Mouse (Mus musculus): ENCODE data around the gene Mrpl16.

Gene Mrpl16

DNA sequence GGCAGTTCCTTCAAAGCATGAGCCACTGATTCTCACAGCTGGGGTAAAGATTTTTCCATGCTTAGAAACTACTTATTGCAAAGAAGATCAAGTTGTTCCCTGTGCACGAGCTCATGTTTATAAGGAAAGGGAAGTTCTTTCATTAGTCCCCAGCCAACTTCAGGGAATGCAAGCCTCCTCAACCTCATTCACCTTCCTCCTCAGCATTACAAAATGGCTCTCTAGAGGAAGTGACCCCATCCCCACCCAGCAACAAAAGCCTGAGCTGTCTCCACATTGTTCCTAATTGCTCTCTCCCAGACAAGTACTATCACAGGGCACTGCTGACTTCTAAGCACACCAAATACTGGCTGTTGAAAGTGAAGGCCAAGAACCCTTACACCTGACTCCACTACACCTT is 34.2 kb downstream of the Mrpl16 start:
- DNase-seq (ENCODE audit: low read depth) = no peak

DNA sequence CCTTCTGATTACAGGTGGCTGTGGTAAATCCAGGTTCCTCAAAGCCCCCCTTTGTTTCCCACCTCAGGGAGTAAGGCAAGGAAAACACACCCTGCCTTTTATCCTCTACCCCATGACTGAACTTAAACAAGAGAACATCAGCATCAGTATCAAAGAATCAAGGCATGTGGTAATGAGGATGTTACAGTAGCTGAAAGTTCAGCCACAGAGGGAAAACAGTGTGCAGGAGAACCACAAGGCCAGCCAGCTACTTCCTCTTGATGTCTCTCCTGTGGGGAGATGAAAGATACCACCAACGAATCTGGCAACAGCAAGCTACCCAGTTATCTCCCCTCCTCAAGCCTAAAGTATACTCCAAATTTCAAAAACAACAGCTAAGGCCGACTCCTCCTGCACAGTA is 37.1 kb downstream of the Mrpl16 start:
- peak; percentile 56 for DNase-seq (ENCODE audit: low read depth)

DNA sequence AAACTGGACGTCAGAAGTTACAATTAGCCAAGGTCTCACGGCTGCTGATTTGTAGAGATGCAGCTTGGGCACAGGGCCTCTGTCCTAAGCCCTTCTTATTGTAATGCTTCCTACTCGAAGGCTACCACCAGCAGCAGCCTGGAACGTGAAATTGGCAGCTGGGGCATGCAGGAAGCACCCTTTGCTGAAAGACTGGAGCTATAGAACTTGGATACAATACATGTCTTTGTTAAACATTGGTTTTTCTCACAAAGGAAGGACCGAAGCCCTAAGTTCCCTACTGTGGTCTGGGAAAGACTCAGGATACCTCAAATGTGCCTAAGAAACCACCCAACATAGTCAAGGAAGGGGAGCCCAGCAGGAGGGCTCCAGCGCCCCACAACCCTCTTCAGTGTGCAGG is 37.6 kb downstream of the Mrpl16 start:
- no peak for DNase-seq (ENCODE audit: low read depth)

DNA sequence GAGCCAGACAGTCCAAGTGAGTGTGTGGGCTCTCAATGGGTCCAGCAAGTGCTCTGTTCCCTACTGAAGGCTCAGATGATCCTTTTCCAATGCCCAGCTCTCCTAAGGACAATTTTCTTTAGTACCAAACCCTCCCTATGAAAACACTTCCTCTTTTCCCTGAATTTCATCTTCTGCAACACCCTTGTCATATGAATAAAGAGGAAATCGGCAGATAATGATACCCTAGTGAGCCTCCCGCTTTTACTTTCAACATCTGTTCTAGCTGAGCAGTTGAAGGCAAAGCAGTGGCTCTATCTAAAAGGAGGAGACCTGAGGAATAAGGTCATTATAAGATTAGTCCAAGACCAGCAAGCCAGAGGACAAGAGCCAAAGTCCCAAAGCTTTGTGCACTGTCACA is 38.3 kb downstream of the Mrpl16 start:
- no peak for DNase-seq (ENCODE audit: low read depth)

DNA sequence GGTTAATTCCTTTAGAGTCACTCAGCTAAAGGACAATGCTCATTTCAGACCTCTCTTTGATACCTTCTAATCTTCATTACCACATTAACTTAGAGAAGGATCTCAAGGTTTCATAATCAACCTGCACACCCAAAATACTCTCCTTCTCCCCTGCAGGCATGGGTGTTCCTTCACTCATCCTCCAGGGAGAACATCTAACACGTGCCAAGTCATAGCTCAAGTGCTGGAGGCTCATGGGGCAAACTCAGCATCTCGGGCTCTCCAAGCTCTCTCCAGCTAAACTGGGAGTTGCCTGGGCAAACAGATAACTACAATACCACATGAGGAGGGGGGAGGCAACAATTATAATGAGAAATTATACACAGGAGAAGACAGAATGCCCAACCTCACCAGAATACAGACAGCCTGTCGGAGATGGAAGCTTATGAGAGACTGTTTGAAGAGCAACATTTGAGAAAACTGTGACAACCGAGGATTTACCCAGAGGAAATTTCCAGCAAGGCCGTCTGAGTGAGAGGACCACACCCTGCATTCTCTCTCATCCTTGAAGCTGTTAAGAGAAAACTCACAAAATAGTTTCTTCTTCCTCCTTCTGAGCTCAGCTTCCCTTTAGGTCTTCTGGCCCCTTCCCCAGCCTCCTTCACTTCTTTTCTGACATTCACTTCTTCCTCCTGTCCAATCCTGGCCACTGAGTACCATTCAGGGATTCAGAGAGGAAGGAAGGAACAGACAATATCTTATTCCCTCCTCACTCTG is 40.0 kb downstream of the Mrpl16 start:
- no peak for DNase-seq (ENCODE audit: low read depth)

DNA sequence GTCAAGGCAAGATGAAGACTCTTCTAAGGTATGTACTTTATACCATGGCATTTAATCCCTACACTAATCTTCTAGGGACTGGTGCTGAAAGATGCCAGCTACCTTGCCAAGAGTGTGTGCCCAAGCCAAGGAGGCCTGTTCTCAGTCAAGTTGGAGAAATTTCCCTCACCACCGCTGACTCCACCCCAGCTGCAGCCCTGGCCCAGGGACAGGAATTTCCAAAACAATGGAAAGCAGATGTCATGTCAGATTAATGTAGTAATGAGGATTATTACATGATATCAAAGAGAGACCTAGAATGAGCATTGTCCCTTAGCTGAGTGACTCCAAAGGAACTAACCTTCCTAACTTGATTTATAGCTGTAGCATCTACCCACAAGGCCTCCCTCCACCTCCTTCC is 40.7 kb downstream of the Mrpl16 start:
- DNase-seq (ENCODE audit: low read depth) = no peak

DNA sequence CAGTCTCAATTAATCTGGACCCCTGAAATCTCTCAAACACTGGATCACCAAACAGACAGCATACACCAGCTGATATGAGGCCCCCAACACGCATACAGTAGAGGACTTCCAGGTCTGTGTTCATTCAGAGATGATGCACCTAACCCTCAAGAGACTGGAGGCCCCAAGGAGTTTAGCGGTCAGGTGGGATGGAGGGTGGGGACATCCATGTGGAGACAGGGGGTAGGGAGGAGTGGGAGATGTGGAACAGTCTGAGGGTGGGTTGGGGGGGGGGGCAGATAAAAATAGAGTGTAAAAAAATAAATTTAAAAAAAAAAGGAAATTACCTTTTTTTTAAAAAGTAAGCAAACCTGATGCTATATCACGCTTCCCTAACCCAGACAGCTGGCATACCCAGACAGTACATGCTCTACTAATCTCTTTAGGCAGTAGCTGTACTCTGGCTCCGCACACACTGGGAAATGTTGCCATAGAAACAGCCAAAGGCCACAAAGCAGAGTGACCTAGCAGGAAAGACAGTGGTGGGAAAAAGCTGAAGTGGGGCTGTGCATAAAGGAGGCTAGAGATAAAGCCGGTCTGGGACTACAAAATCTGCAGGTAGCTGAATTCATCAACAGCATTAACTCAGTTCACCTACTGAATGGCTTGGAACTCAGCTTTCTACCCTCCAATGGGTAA is 41.6 kb downstream of the Mrpl16 start:
- no peak for DNase-seq (ENCODE audit: low read depth)

DNA sequence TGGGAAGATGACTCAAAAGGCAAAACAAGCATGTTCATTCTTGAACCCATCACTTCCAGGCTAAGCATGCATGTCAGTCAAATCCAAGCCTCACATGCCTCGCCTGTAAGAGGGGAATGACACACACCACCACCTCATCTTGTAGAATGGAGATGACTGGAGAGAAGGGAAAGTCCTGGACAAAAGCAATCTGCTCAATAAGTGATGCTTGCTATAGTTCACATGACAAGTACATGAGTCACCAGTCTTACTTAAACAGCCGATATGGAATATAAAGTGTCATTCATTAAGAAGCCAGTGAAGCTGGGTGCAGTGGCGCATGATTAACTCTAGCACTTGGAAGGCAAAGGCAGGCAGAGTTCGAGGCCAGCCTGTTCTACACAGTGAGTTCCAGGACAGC is 42.9 kb downstream of the Mrpl16 start:
- DNase-seq (ENCODE audit: low read depth) = no peak

DNA sequence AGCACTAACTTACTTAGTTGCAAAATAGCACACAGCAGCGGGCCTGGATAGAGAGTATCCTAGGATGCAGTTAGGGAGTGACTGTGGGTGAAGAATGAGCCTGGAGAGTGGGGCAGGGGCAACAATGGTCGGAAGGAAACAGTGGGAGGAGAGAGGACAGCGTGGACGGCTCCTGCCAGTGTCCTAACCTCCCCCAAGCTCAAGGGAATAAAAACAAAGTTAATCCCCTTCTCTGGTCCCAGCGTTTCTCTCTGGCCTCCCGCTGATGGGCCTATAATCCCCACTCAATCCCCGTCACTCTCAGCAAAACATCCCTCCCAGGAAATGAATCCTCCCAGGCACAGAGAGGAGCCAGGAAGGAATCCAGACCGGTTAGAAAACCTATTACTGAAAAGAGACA is 43.5 kb downstream of the Mrpl16 start:
- DNase-seq (ENCODE audit: low read depth) = no peak

DNA sequence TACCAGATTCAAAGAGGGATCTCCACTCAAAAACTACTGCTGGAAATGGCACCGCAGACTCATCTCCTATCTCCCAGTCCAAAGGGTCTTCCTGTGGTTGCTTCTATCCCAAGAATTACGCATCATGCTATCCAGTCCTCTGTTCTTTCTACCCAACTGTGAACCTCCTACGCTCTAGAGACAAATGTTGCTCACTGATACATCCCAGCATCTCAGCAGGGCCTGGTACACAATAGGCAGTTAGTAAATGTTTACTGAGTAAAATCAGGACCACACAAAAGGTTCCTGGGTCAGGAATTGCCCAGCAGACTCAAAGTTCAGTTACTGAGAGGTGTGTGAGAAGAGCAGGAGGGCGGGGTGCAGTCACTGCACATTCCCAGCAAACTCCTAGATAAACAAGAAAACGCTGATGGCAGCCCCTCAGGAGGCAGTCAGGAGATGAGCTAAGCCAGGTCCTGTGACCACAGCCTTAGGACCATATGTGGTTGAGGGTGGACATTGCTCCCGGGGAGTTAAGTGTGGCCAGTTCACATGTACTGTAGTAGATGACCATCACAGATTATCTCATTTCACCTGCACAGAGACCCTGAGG is 44.6 kb downstream of the Mrpl16 start:
- DNase-seq (ENCODE audit: low read depth) = no peak

DNA sequence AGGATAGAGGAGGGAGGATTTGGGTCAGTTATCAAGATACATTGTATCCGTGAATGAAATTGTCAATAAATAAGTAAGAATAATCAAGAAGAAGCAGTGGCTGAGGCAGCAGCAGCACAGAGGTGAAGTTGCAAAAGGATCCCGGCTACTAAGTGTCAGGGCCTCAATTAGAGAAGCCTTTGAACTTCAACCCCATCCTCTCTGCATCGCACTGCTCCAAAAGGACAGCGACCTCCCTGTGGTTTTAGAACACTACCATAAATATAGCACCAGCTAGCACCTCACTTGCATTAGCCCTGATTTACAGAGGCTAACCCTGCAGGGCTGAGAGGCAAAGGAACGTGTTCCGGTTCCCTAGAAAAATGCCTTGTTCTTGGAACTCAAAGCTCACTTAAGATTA is 46.5 kb downstream of the Mrpl16 start:
- no peak for DNase-seq (ENCODE audit: low read depth)

DNA sequence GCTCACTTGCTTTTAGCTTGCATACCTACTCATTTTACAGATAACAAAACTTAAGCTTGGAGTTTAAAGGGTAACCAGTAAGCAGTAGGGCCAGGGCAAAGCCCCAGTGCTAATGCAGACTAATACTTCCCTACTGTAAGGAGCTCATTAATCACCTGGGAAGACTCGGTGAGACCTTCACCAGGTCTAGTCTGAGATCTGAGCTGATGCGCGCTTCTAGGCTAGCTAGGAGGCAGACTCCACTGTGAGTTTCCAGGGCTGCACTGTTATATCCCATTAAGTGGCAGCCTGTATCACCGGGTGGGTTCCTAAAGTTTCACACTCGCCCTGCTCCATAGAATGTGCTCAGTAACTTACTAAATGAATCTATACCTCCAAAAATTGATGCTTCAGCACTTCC is 47.4 kb downstream of the Mrpl16 start:
- DNase-seq (ENCODE audit: low read depth) = peak; percentile 9

DNA sequence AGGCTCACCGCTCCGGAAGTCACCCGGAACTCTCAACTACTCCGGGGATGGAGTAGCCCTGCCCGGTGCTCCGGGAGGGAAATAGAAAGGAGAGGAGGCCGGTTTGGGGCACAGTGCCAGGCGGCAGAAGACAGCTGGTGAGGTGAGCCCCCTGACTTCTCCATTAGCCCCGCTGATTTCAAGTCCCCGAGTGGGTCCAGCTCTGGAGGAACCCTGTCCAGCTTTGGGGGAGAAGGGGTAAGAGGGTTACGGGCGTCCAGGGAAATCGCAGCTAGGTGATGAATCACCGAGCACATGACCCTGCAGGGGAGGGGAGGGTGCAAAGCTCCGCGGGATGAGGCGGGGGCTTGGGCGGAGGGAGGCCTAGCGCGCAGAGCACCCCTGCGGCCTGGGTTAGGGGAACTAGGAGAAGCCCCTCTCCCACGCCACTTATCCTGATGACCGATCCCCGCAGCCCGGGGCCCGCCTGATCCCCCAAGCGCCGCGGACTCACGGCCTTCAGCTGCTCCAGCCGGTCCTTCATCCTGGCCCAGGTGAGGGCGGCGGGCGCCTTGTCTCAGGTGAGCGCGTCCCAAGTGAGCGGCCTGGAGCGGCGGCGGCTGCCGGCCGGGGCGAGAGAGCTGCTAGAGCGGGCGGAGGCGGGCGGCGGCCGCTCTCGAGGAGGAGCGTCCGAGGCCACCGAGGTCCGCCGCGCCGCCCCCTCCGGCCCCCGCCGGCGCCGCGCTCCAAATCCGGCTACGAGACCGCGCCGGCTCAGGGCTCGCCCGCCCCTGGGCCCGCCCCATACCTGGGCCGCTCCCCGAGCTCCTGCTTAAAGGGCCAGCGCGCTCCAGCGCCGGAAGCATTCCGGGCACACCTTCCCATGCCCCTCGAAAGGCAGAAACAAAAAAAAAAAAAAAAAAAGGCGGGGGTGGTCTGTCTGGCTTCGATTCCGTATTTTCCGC is 48.3 kb downstream of the Mrpl16 start:
- peak; percentile 14 for DNase-seq (ENCODE audit: low read depth)

DNA sequence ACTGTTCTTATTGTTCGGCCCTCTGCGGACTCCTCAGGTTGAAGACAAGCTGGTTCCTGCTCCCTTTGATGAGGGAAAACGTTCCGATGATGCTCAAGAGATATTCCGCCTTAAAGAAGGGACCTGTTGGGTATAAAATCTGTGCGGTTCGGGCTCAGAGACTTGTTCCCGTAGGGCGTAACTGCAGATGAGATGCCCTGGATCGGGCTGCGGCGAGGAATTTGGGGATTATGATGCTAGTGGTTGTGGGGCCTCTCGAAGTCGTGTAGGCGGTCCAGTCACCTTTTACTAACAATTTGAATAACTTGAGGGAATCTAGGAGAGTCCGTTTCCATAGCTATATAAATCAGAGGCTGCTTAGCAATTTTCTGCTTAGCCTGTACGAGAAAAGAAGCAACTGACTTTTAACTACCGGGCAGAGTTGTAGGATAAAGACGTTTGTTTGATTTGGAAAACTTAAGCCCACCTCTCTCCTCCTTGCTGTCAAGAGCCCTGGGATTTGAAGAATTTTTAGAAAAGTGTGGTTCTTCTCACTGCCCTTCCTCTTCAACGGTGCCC is 49.0 kb downstream of the Mrpl16 start, which contains the start of gene Stx3:
Stx3 (minus strand) TSS at position 261 of the 558 bp plus-strand sequence.
- DNase-seq (ENCODE audit: low read depth) = peak; percentile 45

DNA sequence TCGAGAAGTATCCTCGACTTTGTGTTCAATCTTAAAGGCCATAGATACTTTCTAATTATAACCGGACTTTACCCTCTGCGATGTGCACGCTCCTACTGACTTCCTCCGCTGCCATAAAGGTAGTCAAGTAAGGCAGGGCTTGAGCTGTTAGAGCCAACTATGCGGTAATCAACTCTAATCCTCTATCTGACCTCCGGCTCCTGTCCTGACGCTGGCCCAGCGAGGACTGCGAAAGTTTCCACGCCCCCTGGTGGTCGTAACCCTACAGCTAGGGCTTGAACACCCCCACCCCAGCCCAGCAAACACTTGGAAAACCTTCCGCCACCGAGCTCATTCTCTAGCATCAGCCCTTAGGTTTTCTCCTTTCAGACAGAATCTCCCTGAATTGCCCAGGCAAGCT is 49.6 kb downstream of the Mrpl16 start:
- peak; percentile 53 for DNase-seq (ENCODE audit: low read depth)

DNA sequence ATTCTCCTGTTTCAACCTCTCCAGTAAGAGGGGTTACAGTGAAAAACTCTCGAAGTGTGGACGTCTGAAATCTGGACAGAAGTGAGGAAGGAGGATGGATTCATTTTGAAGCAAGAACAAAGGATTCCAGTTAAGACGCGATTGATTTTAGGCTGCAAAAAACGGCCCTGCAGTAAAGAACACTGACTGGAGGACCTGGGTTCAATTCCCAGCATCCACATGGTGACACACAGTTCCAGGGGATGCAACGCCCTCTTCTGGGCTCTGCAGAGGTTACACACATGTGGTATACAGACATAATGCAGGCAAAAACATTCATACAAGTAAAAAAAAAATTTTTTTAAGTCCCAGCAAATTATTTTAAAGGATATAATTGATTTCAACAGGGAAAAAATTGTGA is 50.0 kb downstream of the Mrpl16 start:
- DNase-seq (ENCODE audit: low read depth) = no peak

DNA sequence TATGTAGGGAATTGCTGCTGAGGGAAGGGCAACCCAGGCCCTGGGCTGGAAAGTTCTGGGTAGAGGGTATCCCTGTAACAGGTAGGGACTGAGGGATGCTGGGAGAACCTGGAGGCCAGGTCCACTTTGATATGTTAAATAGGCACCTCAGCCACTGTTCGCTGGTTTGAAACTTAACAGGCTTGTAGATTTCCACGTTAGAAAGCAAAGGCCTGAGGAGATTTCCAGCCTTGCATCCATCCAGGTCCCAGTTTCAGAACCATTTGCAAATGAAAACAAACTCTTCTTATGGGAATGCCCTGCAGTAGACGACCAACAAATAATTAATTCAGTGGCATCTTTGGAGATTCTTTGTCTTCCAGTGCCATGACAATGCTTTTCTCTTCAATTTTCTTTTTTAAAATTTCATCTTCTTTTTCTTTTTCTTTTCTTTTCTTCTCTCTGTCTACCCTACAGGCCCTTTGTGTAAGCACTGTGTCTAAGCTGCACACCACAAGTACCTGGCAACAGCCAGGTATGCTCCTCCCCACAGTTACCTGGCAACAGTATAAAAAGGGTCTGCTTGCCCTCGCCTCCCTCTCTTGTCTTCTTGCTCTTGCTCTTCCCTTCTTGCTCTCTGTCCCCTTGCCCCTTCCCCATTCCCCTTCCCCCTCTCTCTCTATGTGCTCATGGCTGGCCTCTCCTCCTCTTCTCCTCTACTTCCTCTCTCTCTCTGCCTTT is 53.3 kb downstream of the Mrpl16 start:
- DNase-seq (ENCODE audit: low read depth) = no peak

All from naive thymus-derived CD4-positive, alpha-beta T cell, adult 2 months (primary cell).